In genomic region chr9:119531684-119532417, GRCm38 (mm10) we compare ENCODE assay signal across 31 mouse cellular contexts. TPM values are rescaled to one million over a fixed set of nuclear protein-coding genes. Genes with fewer than 3 reads are reported as not detected.
DNase-seq lines count a peak whose midpoint lies in the region; ATAC-seq lines count a peak whose summit lies in the region.
"Had no signal": no experiment of that assay in that cellular context is flagged by ENCODE, and none has a peak within 500 bp of the region (broad histone marks: within the 10 kb centered on the region; RNA-seq: fewer than 3 reads in every experiment).

No protein-coding gene starts in this region.

- ATAC-seq in embryonic facial prominence, embryonic 11.5 days (replicated peaks; ENCODE audit: insufficient number of reproducible peaks, low FRiP score, low TSS enrichment, low read depth), result no peak
- no peak for ATAC-seq in midbrain, embryonic 16.5 days
- ATAC-seq in midbrain, embryonic 14.5 days (ENCODE audit: low FRiP score, low TSS enrichment), result peak; percentile 43; the same call in 1 of the 2 replicates
- ATAC-seq in megakaryocyte progenitor cell, adult 5-6 weeks (replicated peaks; ENCODE audit: poor library complexity), result no peak
- ATAC-seq: forebrain, embryonic 15.5 days; intestine, embryonic 16.5 days; liver, embryonic 12.5 days; liver, postnatal 0 days; Patski had no signal

- no peak overlapping the region for H3K9ac ChIP-seq in embryonic facial prominence, embryonic 11.5 days (replicated peaks; ENCODE audit: low read length)
- no peak overlapping the region for H3K9ac ChIP-seq in midbrain, embryonic 16.5 days (ENCODE audit: low read depth, low read length)
- H3K9ac ChIP-seq in midbrain, embryonic 14.5 days (replicated peaks; ENCODE audit: low read length), result no peak overlapping the region
- H3K9ac ChIP-seq: forebrain, embryonic 15.5 days; heart, embryonic 13.5 days; hindbrain, embryonic 14.5 days; liver, embryonic 12.5 days; liver, postnatal 0 days; neural tube, embryonic 12.5 days had no signal

- H3K9me3 ChIP-seq in embryonic facial prominence, embryonic 11.5 days (replicated peaks; ENCODE audit: control insufficient read depth, low read length), result no peaks in the 10 kb centered on the region
- no peaks in the 10 kb centered on the region for H3K9me3 ChIP-seq in embryonic facial prominence, embryonic 10.5 days
- H3K9me3 ChIP-seq in midbrain, embryonic 10.5 days (replicated peaks), result no peaks in the 10 kb centered on the region
- H3K9me3 ChIP-seq in midbrain, embryonic 16.5 days (replicated peaks; ENCODE audit: control insufficient read depth, low read length, poor library complexity, severe bottlenecking), result no peaks in the 10 kb centered on the region
- H3K9me3 ChIP-seq in midbrain, embryonic 14.5 days (ENCODE audit: control insufficient read depth, low read length), result no peaks in the 10 kb centered on the region
- H3K9me3 ChIP-seq: forebrain, embryonic 15.5 days; heart, embryonic 13.5 days; liver, embryonic 12.5 days; neural tube, embryonic 12.5 days had no signal

- H3K27me3 ChIP-seq in embryonic facial prominence, embryonic 11.5 days (ENCODE audit: control insufficient read depth, insufficient read depth, low read length), result no peaks in the 10 kb centered on the region
- peaks cover 95% of the 10 kb centered on the region for H3K27me3 ChIP-seq in embryonic facial prominence, embryonic 10.5 days (replicated peaks; ENCODE audit: low read depth, poor library complexity, severe bottlenecking)
- peaks cover 100% of the 10 kb centered on the region for H3K27me3 ChIP-seq in midbrain, embryonic 10.5 days (ENCODE audit: low read depth, poor library complexity, severe bottlenecking)
- H3K27me3 ChIP-seq in midbrain, embryonic 16.5 days (ENCODE audit: control insufficient read depth, insufficient read depth, low read depth, low read length), result peaks cover 91% of the 10 kb centered on the region
- H3K27me3 ChIP-seq in midbrain, embryonic 14.5 days (ENCODE audit: control insufficient read depth, insufficient read depth, low read length), result peaks cover 93% of the 10 kb centered on the region
- H3K27me3 ChIP-seq: forebrain, embryonic 15.5 days; Patski had no signal

- H3K4me2 ChIP-seq in embryonic facial prominence, embryonic 11.5 days (ENCODE audit: low read depth, low read length), result no peak overlapping the region
- H3K4me2 ChIP-seq in midbrain, embryonic 16.5 days (ENCODE audit: low read length), result no peak overlapping the region
- no peak overlapping the region for H3K4me2 ChIP-seq in midbrain, embryonic 14.5 days (ENCODE audit: low read length)
- H3K4me2 ChIP-seq: forebrain, embryonic 15.5 days; heart, embryonic 13.5 days; hindbrain, embryonic 14.5 days; liver, embryonic 12.5 days; neural tube, embryonic 12.5 days had no signal

- no peak overlapping the region for H3K4me3 ChIP-seq in embryonic facial prominence, embryonic 11.5 days (ENCODE audit: low read depth, low read length)
- H3K4me3 ChIP-seq in embryonic facial prominence, embryonic 10.5 days, result no peak overlapping the region
- H3K4me3 ChIP-seq in midbrain, embryonic 10.5 days, result no peak overlapping the region
- H3K4me3 ChIP-seq in midbrain, embryonic 16.5 days (ENCODE audit: low read depth, low read length), result no peak overlapping the region
- no peak overlapping the region for H3K4me3 ChIP-seq in midbrain, embryonic 14.5 days (replicated peaks; ENCODE audit: low read depth, low read length)
- H3K4me3 ChIP-seq: forebrain, embryonic 15.5 days; heart, embryonic 13.5 days; liver, embryonic 12.5 days; myocyte; neural tube, embryonic 12.5 days had no signal

- H3K4me1 ChIP-seq in embryonic facial prominence, embryonic 11.5 days (ENCODE audit: control insufficient read depth, insufficient read depth, low read length), result no peaks in the 10 kb centered on the region; the same call in 1 of the 2 replicates
- H3K4me1 ChIP-seq in embryonic facial prominence, embryonic 10.5 days, result peaks cover 8% of the 10 kb centered on the region
- peaks cover 12% of the 10 kb centered on the region for H3K4me1 ChIP-seq in midbrain, embryonic 10.5 days
- H3K4me1 ChIP-seq in midbrain, embryonic 16.5 days (ENCODE audit: control insufficient read depth, insufficient read depth, low read length), result no peaks in the 10 kb centered on the region
- 0 out of 2 replicates have a peak, but pooled peaks cover 11% of the 10 kb centered on the region for H3K4me1 ChIP-seq in midbrain, embryonic 14.5 days (ENCODE audit: control insufficient read depth, insufficient read depth, low read length)
- H3K4me1 ChIP-seq: forebrain, embryonic 15.5 days; liver, embryonic 12.5 days; neural tube, embryonic 12.5 days had no signal

- 12% methylated on average over 10 of the region's 10 CpGs for WGBS in embryonic facial prominence, embryonic 11.5 days
- 8% methylated on average over 10 of the region's 10 CpGs for WGBS in embryonic facial prominence, embryonic 10.5 days
- whole genome bisulfite sequencing in midbrain, embryonic 10.5 days, result 3% methylated on average over 10 of the region's 10 CpGs
- 4% methylated on average over 10 of the region's 10 CpGs for whole genome bisulfite sequencing in midbrain, embryonic 16.5 days
- WGBS in midbrain, embryonic 14.5 days, result 3% methylated on average over 10 of the region's 10 CpGs

- DNase-seq in embryonic facial prominence, embryonic 11.5 days (ENCODE audit: low spot score), result peak; percentile 15
- DNase-seq in embryonic facial prominence, embryonic 10.5 days (ENCODE audit: low spot score), result no peak
- peak; percentile 64 for DNase-seq in midbrain, embryonic 10.5 days (ENCODE audit: low spot score)
- DNase-seq in midbrain, embryonic 14.5 days, result peak; percentile 62
- DNase-seq in retina, postnatal 7 days (ENCODE audit: low read depth, low spot score), result peak; percentile 24
- DNase-seq in cerebellum, postnatal 25 days, result no peak
- DNase-seq: adrenal gland, postnatal 25 days; cerebellum, adult 18-20 months; cerebellum, postnatal 14 days; heart, postnatal 10 days; kidney, adult 8-10 months; kidney, postnatal 4 days; left cerebral cortex, postnatal 4 days; liver, postnatal 0 days; spleen, adult 18-20 months; thymus, adult 18-20 months; thymus, postnatal 25 days had no signal

- no peaks in the 10 kb centered on the region for H3K36me3 ChIP-seq in embryonic facial prominence, embryonic 11.5 days (replicated peaks; ENCODE audit: control insufficient read depth, insufficient read depth, low read depth, low read length)
- H3K36me3 ChIP-seq in embryonic facial prominence, embryonic 10.5 days (replicated peaks), result no peaks in the 10 kb centered on the region
- no peaks in the 10 kb centered on the region for H3K36me3 ChIP-seq in midbrain, embryonic 10.5 days
- no peaks in the 10 kb centered on the region for H3K36me3 ChIP-seq in midbrain, embryonic 16.5 days (ENCODE audit: control insufficient read depth, insufficient read depth, low read length)
- H3K36me3 ChIP-seq in midbrain, embryonic 14.5 days (ENCODE audit: control insufficient read depth, insufficient read depth, low read length), result no peaks in the 10 kb centered on the region
- H3K36me3 ChIP-seq: forebrain, embryonic 15.5 days; G1E; heart, embryonic 13.5 days; liver, embryonic 12.5 days; neural tube, embryonic 12.5 days had no signal

- H3K27ac ChIP-seq in embryonic facial prominence, embryonic 11.5 days (replicated peaks; ENCODE audit: low read depth, low read length), result no peak overlapping the region
- H3K27ac ChIP-seq in embryonic facial prominence, embryonic 10.5 days (replicated peaks), result no peak overlapping the region
- H3K27ac ChIP-seq in midbrain, embryonic 10.5 days (replicated peaks), result no peak overlapping the region
- no peak overlapping the region for H3K27ac ChIP-seq in midbrain, embryonic 16.5 days (ENCODE audit: low read length)
- no peak overlapping the region for H3K27ac ChIP-seq in midbrain, embryonic 14.5 days (replicated peaks; ENCODE audit: low read depth, low read length)
- H3K27ac ChIP-seq: forebrain, embryonic 15.5 days; heart, embryonic 13.5 days; hindbrain, embryonic 14.5 days; kidney, postnatal 0 days; liver, embryonic 12.5 days; macrophage; neural tube, embryonic 12.5 days had no signal

RNA-seq across cellular contexts. Expression of gene Scn5a, which starts 47.0 kb away (rescaled TPM):
- polyA plus RNA-seq in embryonic facial prominence, embryonic 11.5 days (2014; fragmentation: Nextera tagmentation; extraction: Ambion mirVana), result 0.52 and 0.61 TPM in 2 replicates
- polyA plus RNA-seq in embryonic facial prominence, embryonic 10.5 days (2016; fragmentation: Nextera tagmentation; extraction: Ambion mirVana), result 1.2 and 1.5 TPM in 2 replicates
- 0.12 and 0.22 TPM in 2 replicates for polyA plus RNA-seq in midbrain, embryonic 10.5 days (2016; fragmentation: Nextera tagmentation; extraction: Ambion mirVana)
- polyA plus RNA-seq in midbrain, embryonic 16.5 days (2015; fragmentation: Nextera tagmentation; extraction: Ambion mirVana), result 0.29 and 0.40 TPM in 2 replicates
- 0.11 and 0.32 TPM in 2 replicates for polyA plus RNA-seq in midbrain, embryonic 14.5 days (2014; fragmentation: Nextera tagmentation; extraction: Ambion mirVana)
- not detected in 2 replicates for total RNA-seq in megakaryocyte progenitor cell, adult 5-6 weeks (2015)
- not detected in 2 replicates for total RNA-seq in megakaryocyte progenitor cell, adult 5-6 weeks (2017)
- total RNA-seq: hematopoietic stem cell, adult 5-6 weeks had no signal
- polyA plus RNA-seq: G1E, macrophage had no signal

Comparison
In these comparisons a context has a peak if more than half of its experiments do, and no peak if none do; other contexts are left out.
1. DNase-seq: peak in embryonic facial prominence, embryonic 11.5 days (single experiment), midbrain, embryonic 10.5 days (single experiment), midbrain, embryonic 14.5 days (single experiment) and retina, postnatal 7 days (single experiment); none in embryonic facial prominence, embryonic 10.5 days (single experiment) and cerebellum, postnatal 25 days (0 of 2).